Mouse (Mus musculus) heart, embryonic 15.5 days (tissue): ENCODE measurements around the gene Wnt3a. TPM values are rescaled to one million over a fixed set of nuclear protein-coding genes. Genes with fewer than 3 reads are reported as not detected.

ENCODE experiments used
- ATAC-seq: fragments of 200-750 bp; cut with Nextera tagmentation; replicated peaks from 2 replicates; pipeline ENCODE4 v1.8.0; 2017; ENCODE audit warnings: low read depth, moderate TSS enrichment; ENCODE audit not compliant: insufficient number of reproducible peaks, insufficient read depth, low FRiP score
- H3K27ac ChIP-seq: fragments of 300-500 bp; sonication (generic); 2 replicates; pipeline ENCODE4 v1.5.1; 2015; ENCODE audit warnings: mild to moderate bottlenecking, inconsistent platforms
- H3K27me3 ChIP-seq: fragments of 300-500 bp; sonication (generic); 2 replicates; pipeline ENCODE4 v1.6.1; 2015; ENCODE audit warnings: inconsistent platforms
- H3K36me3 ChIP-seq: fragments of 300-500 bp; sonication (generic); 2 replicates; pipeline ENCODE4 v1.6.1; 2015; ENCODE audit warnings: mild to moderate bottlenecking, inconsistent platforms
- H3K4me1 ChIP-seq: fragments of 300-500 bp; sonication (generic); replicated peaks from 2 replicates; pipeline ENCODE4 v1.6.1; 2015; ENCODE audit warnings: inconsistent platforms
- H3K4me2 ChIP-seq: fragments of 300-500 bp; sonication (generic); 2 replicates; pipeline ENCODE4 v1.6.1; 2015; ENCODE audit warnings: inconsistent platforms, mild to moderate bottlenecking, moderate library complexity
- H3K4me3 ChIP-seq: fragments of 300-500 bp; sonication (generic); 2 replicates; pipeline ENCODE4 v1.5.1; 2015; ENCODE audit warnings: mild to moderate bottlenecking, inconsistent platforms
- H3K9ac ChIP-seq: fragments of 300-500 bp; sonication (generic); 2 replicates; pipeline ENCODE4 v1.6.1; 2015; ENCODE audit warnings: mild to moderate bottlenecking, inconsistent platforms
- H3K9me3 ChIP-seq: fragments of 300-500 bp; sonication (generic); replicated peaks from 2 replicates; pipeline ENCODE4 v1.6.1; 2016; ENCODE audit warnings: inconsistent platforms
- WGBS: fragments of 180-500 bp; shearing (Covaris S2); methylation state at CpG from one replicate; pipeline ENCODE4 v1.1.7; 2015; ENCODE audit warnings: mixed read lengths; 5-methylcytosine and 5-hydroxymethylcytosine counted together
- polyA plus RNA-seq: library from polyadenylated mRNA; unstranded; fragments of >200 nt; fragmentation: Nextera tagmentation; extraction: Ambion mirVana; gene quantifications from 2 replicates; pipeline ENCODE4 v1.2.1, GENCODE M21; 2015

Gene Wnt3a
- polyA plus RNA-seq: not detected in 2 replicates

- WGBS: 3% methylated on average over 35 of the region's 60 CpGs
- peak within 1 kb of the TSS; percentile 29 for H3K4me3 ChIP-seq
- peaks cover 17% of the 10 kb centered on the region for H3K4me1 ChIP-seq
- H3K27ac ChIP-seq: no peak within 1 kb of the TSS
- H3K9ac ChIP-seq: no peak within 1 kb of the TSS
- H3K27me3 ChIP-seq: peaks cover 92% of the 10 kb centered on the region
- H3K9me3 ChIP-seq: no peaks in the 10 kb centered on the region
- no peak for ATAC-seq
- peak within 1 kb of the TSS; percentile 60 for H3K4me2 ChIP-seq
- no peaks in the 10 kb centered on the region for H3K36me3 ChIP-seq
Measured at GRCm38 (mm10) chr11:59290702-59291303, at the start of gene Wnt3a. Gene Wnt3a (minus strand): TSS chr11:59290752.

- peaks cover 5% of the 10 kb centered on the region; the same call in 1 of the 2 replicates for H3K27me3 ChIP-seq
- ATAC-seq: no peak
- H3K4me2 ChIP-seq: no peak overlapping the region
- no peak overlapping the region for H3K9ac ChIP-seq
- no peak overlapping the region for H3K4me3 ChIP-seq
- WGBS: 86% methylated on average over 2 of the region's 2 CpGs
- no peaks in the 10 kb centered on the region for H3K9me3 ChIP-seq
- peaks cover 19% of the 10 kb centered on the region for H3K4me1 ChIP-seq
- no peak overlapping the region for H3K27ac ChIP-seq
- H3K36me3 ChIP-seq: no peaks in the 10 kb centered on the region
Measured at GRCm38 (mm10) chr11:59338736-59339120, 48.2 kb upstream of the Wnt3a start.

- peak; percentile 58 for ATAC-seq
- WGBS: 39% methylated on average over 13 of the region's 13 CpGs
- no peak overlapping the region for H3K4me2 ChIP-seq
- peak overlapping the region; percentile 58 for H3K27ac ChIP-seq
- H3K36me3 ChIP-seq: no peaks in the 10 kb centered on the region
- no peak overlapping the region for H3K9ac ChIP-seq
- peaks cover 19% of the 10 kb centered on the region for H3K4me1 ChIP-seq
- no peaks in the 10 kb centered on the region for H3K9me3 ChIP-seq
- peaks cover 7% of the 10 kb centered on the region; the same call in 1 of the 2 replicates for H3K27me3 ChIP-seq
- no peak overlapping the region for H3K4me3 ChIP-seq
Measured at GRCm38 (mm10) chr11:59337955-59338735, 47.6 kb upstream of the Wnt3a start.

GRCm38 (mm10) chr11:59336381-59336780, 45.8 kb upstream of the Wnt3a start:
- H3K9ac ChIP-seq: no peak overlapping the region
- no peak overlapping the region for H3K4me2 ChIP-seq
- WGBS: 27% methylated on average over 1 of the region's 1 CpGs
- H3K36me3 ChIP-seq: no peaks in the 10 kb centered on the region
- no peaks in the 10 kb centered on the region for H3K9me3 ChIP-seq
- H3K27me3 ChIP-seq: peaks cover 7% of the 10 kb centered on the region; the same call in 1 of the 2 replicates
- H3K4me3 ChIP-seq: no peak overlapping the region
- H3K27ac ChIP-seq: no peak overlapping the region
- peaks cover 19% of the 10 kb centered on the region for H3K4me1 ChIP-seq
- no peak for ATAC-seq

- whole genome bisulfite sequencing: 33% methylated on average over 2 of the region's 2 CpGs
- peaks cover 19% of the 10 kb centered on the region for H3K4me1 ChIP-seq
- no peak for ATAC-seq
- no peaks in the 10 kb centered on the region for H3K36me3 ChIP-seq
- no peak overlapping the region for H3K4me2 ChIP-seq
- H3K27me3 ChIP-seq: peaks cover 7% of the 10 kb centered on the region; the same call in 1 of the 2 replicates
- H3K27ac ChIP-seq: no peak overlapping the region
- H3K9ac ChIP-seq: no peak overlapping the region
- no peaks in the 10 kb centered on the region for H3K9me3 ChIP-seq
- H3K4me3 ChIP-seq: no peak overlapping the region
Measured at GRCm38 (mm10) chr11:59335942-59336341, 45.4 kb upstream of the Wnt3a start.

GRCm38 (mm10) chr11:59335150-59335549, 44.6 kb upstream of the Wnt3a start:
- H3K27ac ChIP-seq: no peak overlapping the region
- no peak for ATAC-seq
- H3K36me3 ChIP-seq: no peaks in the 10 kb centered on the region
- H3K9ac ChIP-seq: no peak overlapping the region
- no peaks in the 10 kb centered on the region for H3K9me3 ChIP-seq
- peaks cover 19% of the 10 kb centered on the region for H3K4me1 ChIP-seq
- H3K27me3 ChIP-seq: peaks cover 7% of the 10 kb centered on the region; the same call in 1 of the 2 replicates
- 69% methylated on average over 4 of the region's 4 CpGs for WGBS
- no peak overlapping the region for H3K4me2 ChIP-seq
- no peak overlapping the region for H3K4me3 ChIP-seq

GRCm38 (mm10) chr11:59332938-59333337, 42.4 kb upstream of the Wnt3a start:
- 61% methylated on average over 9 of the region's 9 CpGs for WGBS
- Histone ChIP-seq H3K4me1 (peaks cover 15% of the 10 kb centered on the region), H3K4me2 (no peak overlapping the region), H3K36me3 (no peaks in the 10 kb centered on the region), H3K9me3 (no peaks in the 10 kb centered on the region), H3K27me3 (peaks cover 7% of the 10 kb centered on the region; the same call in 1 of the 2 replicates), H3K27ac (no peak overlapping the region), H3K9ac (no peak overlapping the region), H3K4me3 (no peak overlapping the region)
- ATAC-seq: no peak

- no peak overlapping the region for H3K9ac ChIP-seq
- H3K4me1 ChIP-seq: peaks cover 4% of the 10 kb centered on the region; the same call in 1 of the 2 replicates
- no peak overlapping the region for H3K4me3 ChIP-seq
- WGBS: 82% methylated on average over 16 of the region's 16 CpGs
- no peak overlapping the region for H3K27ac ChIP-seq
- ATAC-seq: no peak; the same call in 1 of the 2 replicates
- no peaks in the 10 kb centered on the region for H3K9me3 ChIP-seq
- no peaks in the 10 kb centered on the region for H3K36me3 ChIP-seq
- no peak overlapping the region for H3K4me2 ChIP-seq
- peaks cover 7% of the 10 kb centered on the region; the same call in 1 of the 2 replicates for H3K27me3 ChIP-seq
Measured at GRCm38 (mm10) chr11:59331167-59331869, 40.8 kb upstream of the Wnt3a start.

DNA sequence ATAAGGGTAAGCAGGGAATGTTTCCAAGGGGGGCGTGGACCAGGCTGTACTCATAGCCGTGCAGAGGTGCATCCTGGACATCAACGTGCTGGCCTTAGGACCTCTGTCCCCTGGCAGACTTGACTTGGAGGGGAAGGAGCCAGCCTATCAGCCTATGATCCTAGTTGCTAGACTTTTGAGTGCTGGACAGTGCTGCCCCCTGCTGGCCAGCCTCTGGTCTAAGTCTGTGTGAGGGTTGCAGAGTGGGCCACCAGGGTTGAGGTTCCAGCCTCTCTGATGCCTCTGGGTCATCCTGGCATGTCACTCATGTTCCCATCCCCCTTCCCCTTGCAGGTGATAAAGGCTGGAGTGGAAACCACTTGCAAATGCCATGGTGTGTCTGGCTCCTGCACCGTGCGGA, 40.0 kb upstream of the Wnt3a start:
- H3K4me1 ChIP-seq: no peaks in the 10 kb centered on the region
- no peak overlapping the region for H3K4me2 ChIP-seq
- no peaks in the 10 kb centered on the region for H3K9me3 ChIP-seq
- ATAC-seq: no peak
- no peaks in the 10 kb centered on the region for H3K36me3 ChIP-seq
- H3K27me3 ChIP-seq: peaks cover 7% of the 10 kb centered on the region; the same call in 1 of the 2 replicates
- H3K27ac ChIP-seq: no peak overlapping the region
- no peak overlapping the region for H3K4me3 ChIP-seq
- H3K9ac ChIP-seq: no peak overlapping the region
- 41% methylated on average over 5 of the region's 5 CpGs for WGBS

DNA sequence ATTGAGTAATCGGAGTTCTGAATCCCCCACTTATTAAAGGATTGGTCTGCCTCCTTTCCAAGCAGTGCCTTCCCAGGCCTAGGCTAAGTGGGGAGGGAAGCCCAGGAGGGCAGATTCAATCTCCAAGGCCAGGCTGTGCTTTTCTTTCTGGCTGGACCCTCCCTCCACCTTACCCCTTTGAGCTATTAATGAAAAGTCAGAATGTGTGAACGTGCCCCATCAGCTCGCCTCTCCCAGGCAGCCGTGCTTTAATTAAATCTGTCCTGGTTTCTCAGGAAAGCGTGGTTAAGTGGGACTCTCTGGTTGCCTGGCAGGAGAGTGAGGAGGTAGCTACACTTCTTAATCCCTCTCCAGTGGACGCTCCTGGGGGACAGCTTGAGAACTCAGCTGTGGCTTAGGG, 39.1 kb upstream of the Wnt3a start:
- no peak overlapping the region for H3K4me2 ChIP-seq
- 0 out of 2 replicates have a peak, but pooled peaks cover 3% of the 10 kb centered on the region for H3K4me1 ChIP-seq
- H3K4me3 ChIP-seq: no peak overlapping the region
- H3K9ac ChIP-seq: no peak overlapping the region
- peaks cover 7% of the 10 kb centered on the region; the same call in 1 of the 2 replicates for H3K27me3 ChIP-seq
- no peak for ATAC-seq
- WGBS: 42% methylated on average over 6 of the region's 6 CpGs
- no peaks in the 10 kb centered on the region for H3K9me3 ChIP-seq
- H3K36me3 ChIP-seq: no peaks in the 10 kb centered on the region
- no peak overlapping the region for H3K27ac ChIP-seq

DNA sequence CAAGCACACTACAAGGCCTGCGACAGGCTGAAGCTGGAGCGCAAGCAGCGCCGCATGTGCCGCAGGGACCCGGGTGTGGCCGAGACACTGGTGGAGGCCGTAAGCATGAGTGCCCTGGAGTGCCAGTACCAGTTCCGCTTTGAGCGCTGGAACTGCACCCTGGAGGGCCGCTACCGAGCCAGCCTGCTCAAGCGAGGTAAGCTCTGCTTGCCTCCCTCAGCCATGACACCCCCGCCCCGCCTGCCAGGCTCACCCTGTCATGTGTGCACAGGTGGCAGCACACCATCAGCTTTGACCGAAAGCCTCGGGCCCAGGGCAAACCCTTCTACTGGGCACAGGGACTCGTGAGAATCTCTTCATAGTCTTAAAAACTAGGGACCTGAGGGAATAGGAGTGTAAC, 37.1 kb upstream of the Wnt3a start:
- Histone ChIP-seq H3K4me1 (0 out of 2 replicates have a peak, but pooled peaks cover 3% of the 10 kb centered on the region), H3K27me3 (no peaks in the 10 kb centered on the region), H3K9ac (no peak overlapping the region), H3K4me2 (no peak overlapping the region), H3K4me3 (no peak overlapping the region), H3K27ac (no peak overlapping the region), H3K9me3 (no peaks in the 10 kb centered on the region), H3K36me3 (no peaks in the 10 kb centered on the region)
- WGBS: 86% methylated on average over 18 of the region's 18 CpGs
- no peak for ATAC-seq
